Mouse (Mus musculus) embryonic stem cell, embryonic (primary cell): ENCODE measurements around the gene Hnrnpul1.

Source experiments
- CTCF ChIA-PET, 4 experiments: fragments of 300-600 bp in 2 of 4; fragments of 350-600 bp in 2 of 4; sonication (Branson Sonifier 250); formaldehyde crosslinking; loops; one replicate each; lab custom pipeline; 2022; ENCODE audit warnings: inconsistent platforms in 2 of 4; lab: Charles Lee
- POLR2A ChIA-PET, 4 experiments: fragments of 300-600 bp in 2 of 4; fragments of 350-600 bp in 2 of 4; sonication (Branson Sonifier 250); formaldehyde crosslinking; loops; one replicate each; lab custom pipeline; 2022; ENCODE audit warnings: antibody characterized with exemption in 4 of 4, inconsistent platforms in 1 of 4; lab: Charles Lee

The Hnrnpul1 gene

GRCm38 (mm10) chr7:25784808-25785207, 30.3 kb upstream of the Hnrnpul1 start:
- CTCF ChIA-PET = interaction anchor here in 1 of 4 experiments (0.6 kb wide), 1 partner anchor 15 kb away, joined by 3 read pairs; no protein-coding TSS in a partner anchor
- POLR2A ChIA-PET = interaction anchor here in 1 of 4 experiments (0.6 kb wide), 1 partner anchor 813 kb away, joined by 5 read pairs; the partner anchor contains the start of gene Rabac1

GRCm38 (mm10) chr7:25783746-25784145, 29.2 kb upstream of the Hnrnpul1 start:
- CTCF ChIA-PET = interaction anchor here in 1 of 4 experiments (0.6 kb wide), 1 partner anchor 97 kb away, joined by 3 read pairs; no protein-coding TSS in a partner anchor
- POLR2A ChIA-PET = interaction anchor here in 1 of 4 experiments (0.6 kb wide), 1 partner anchor 881 kb away, joined by 4 read pairs; the partner anchor contains the start of gene Arhgef1

GRCm38 (mm10) chr7:25782744-25783143, 28.2 kb upstream of the Hnrnpul1 start:
- CTCF ChIA-PET = no interaction called here
- POLR2A ChIA-PET = interaction anchor here in 2 of 4 experiments (0.6 to 1.0 kb wide), 2 partner anchors 102 to 125 kb away, joined by 3 read pairs; partner anchors contain the start of gene B9d2 (in 1 of the 2)

GRCm38 (mm10) chr7:25781937-25782610, 27.5 kb upstream of the Hnrnpul1 start:
- POLR2A ChIA-PET = interaction anchor here in 3 of 4 experiments (0.6 to 1.0 kb wide), 3 partner anchors 28 to 124 kb away, joined by 3 to 5 read pairs (median 3); partner anchors contain the start of genes B9d2 (in 1 of the 3) and Hnrnpul1 (in 1 of the 3)
- CTCF ChIA-PET = no interaction called here

- ChIA-PET POLR2A (interaction anchor here in 2 of 4 experiments (0.7 to 1.0 kb wide), 2 partner anchors 27 to 101 kb away, joined by 3 to 5 read pairs; partner anchors contain the start of genes B9d2 (in 1 of the 2) and Hnrnpul1 (in 1 of the 2)), CTCF (interaction anchor here in 1 of 4 experiments (0.5 kb wide), 1 partner anchor 438 kb away, joined by 3 read pairs; no protein-coding TSS in a partner anchor)
These were observed 26.9 kb upstream of the Hnrnpul1 start for GRCm38 (mm10) chr7:25781321-25781936.

GRCm38 (mm10) chr7:25780753-25781152, 26.2 kb upstream of the Hnrnpul1 start:
- ChIA-PET POLR2A (interaction anchor here in 1 of 4 experiments (0.6 kb wide), 1 partner anchor 815 kb away, joined by 4 read pairs; no protein-coding TSS in a partner anchor), CTCF (interaction anchor here in 1 of 4 experiments (0.6 kb wide), 1 partner anchor 774 kb away, joined by 3 read pairs; no protein-coding TSS in a partner anchor)

- POLR2A ChIA-PET = interaction anchor here in 1 of 4 experiments (0.6 kb wide), 1 partner anchor 815 kb away, joined by 4 read pairs; no protein-coding TSS in a partner anchor
- CTCF ChIA-PET = no interaction called here
These were observed 25.5 kb upstream of the Hnrnpul1 start for GRCm38 (mm10) chr7:25780021-25780420.

- ChIA-PET CTCF (no interaction called here), POLR2A (interaction anchor here in 2 of 4 experiments (1.3 to 1.6 kb wide), 3 partner anchors 13 to 62 kb away, joined by 3 to 4 read pairs (median 4); partner anchors contain the start of gene Hnrnpul1 (in 1 of the 2))
These were observed 13.7 kb upstream of the Hnrnpul1 start for GRCm38 (mm10) chr7:25768229-25768628.

- CTCF ChIA-PET = interaction anchor here in 1 of 4 experiments (1.0 kb wide), 1 partner anchor 25 kb away, joined by 3 read pairs; no protein-coding TSS in a partner anchor
- POLR2A ChIA-PET = interaction anchor here in 2 of 4 experiments (4.0 to 4.1 kb wide), 2 partner anchors 11 kb away, joined by 14 to 17 read pairs; partner anchors contain the start of gene Hnrnpul1 (in 2 of the 2)
These were observed 11.6 kb upstream of the Hnrnpul1 start for GRCm38 (mm10) chr7:25766108-25766507.

- CTCF ChIA-PET = interaction anchor here in 2 of 4 experiments (0.6 to 1.2 kb wide), 3 partner anchors 9 to 26 kb away, joined by 3 to 4 read pairs (median 4); partner anchors contain the start of gene Axl (in 1 of the 2)
- POLR2A ChIA-PET = interaction anchor here in 3 of 4 experiments (1.4 to 4.1 kb wide), 4 partner anchors 9 to 32 kb away, joined by 3 to 17 read pairs (median 11); partner anchors contain the start of gene Hnrnpul1 (in 2 of the 3)
These were observed 9.7 kb upstream of the Hnrnpul1 start for GRCm38 (mm10) chr7:25764221-25764620.

- ChIA-PET POLR2A (interaction anchor here in 3 of 4 experiments (0.6 to 4.1 kb wide), 7 partner anchors 8 to 53 kb away, joined by 3 to 17 read pairs (median 5); partner anchors contain the start of genes Hnrnpul1 (in 2 of the 3) and Cyp2s1 (in 1 of the 3)), CTCF (interaction anchor here in 2 of 4 experiments (0.9 to 1.2 kb wide), 2 partner anchors 9 to 30 kb away, joined by 3 to 4 read pairs; no protein-coding TSS in a partner anchor)
These were observed 9.1 kb upstream of the Hnrnpul1 start for GRCm38 (mm10) chr7:25763678-25764077.

- ChIA-PET POLR2A (interaction anchor here in 1 of 4 experiments (0.7 kb wide), 1 partner anchor 228 kb away, joined by 3 read pairs; no protein-coding TSS in a partner anchor), CTCF (no interaction called here)
These were observed 6.8 kb upstream of the Hnrnpul1 start for GRCm38 (mm10) chr7:25761354-25761753.

GRCm38 (mm10) chr7:25756011-25756410, 1.5 kb upstream of the Hnrnpul1 start:
- POLR2A ChIA-PET = interaction anchor here (0.5 to 3.2 kb wide), 44 partner anchors 9 to 1667 kb away, joined by 3 to 43 read pairs (median 6); partner anchors contain the start of genes Axl (in 2 of the 4), B9d2 (in 2 of the 4), Cyp2s1 (in 2 of the 4) and Bckdha (in 1 of the 4)
- CTCF ChIA-PET = interaction anchor here (0.5 to 2.9 kb wide), 33 partner anchors 14 to 1576 kb away, joined by 3 to 19 read pairs (median 4); partner anchors contain the start of genes Cyp2s1 (in 2 of the 4), Axl (in 1 of the 4), Gm21983 (in 1 of the 4) and Mia (in 1 of the 4)

GRCm38 (mm10) chr7:25755468-25755833, 894 bp upstream of the Hnrnpul1 start:
- CTCF ChIA-PET = interaction anchor here (0.5 to 2.9 kb wide), 38 partner anchors 9 to 1576 kb away, joined by 3 to 19 read pairs (median 4); partner anchors contain the start of genes Cyp2s1 (in 2 of the 4), Axl (in 1 of the 4), Gm21983 (in 1 of the 4) and Mia (in 1 of the 4)
- POLR2A ChIA-PET = interaction anchor here (0.5 to 3.2 kb wide), 66 partner anchors 8 to 1667 kb away, joined by 3 to 43 read pairs (median 5); partner anchors contain the start of genes Axl (in 3 of the 4), B9d2 (in 2 of the 4), Cyp2s1 (in 2 of the 4) and Bckdha (in 1 of the 4)

GRCm38 (mm10) chr7:25754439-25754737, 169 bp downstream of the Hnrnpul1 start:
- CTCF ChIA-PET = interaction anchor here (0.6 to 2.9 kb wide), 23 partner anchors 9 to 781 kb away, joined by 3 to 19 read pairs (median 4); partner anchors contain the start of genes B9d2 (in 1 of the 4) and Rabac1 (in 1 of the 4)
- POLR2A ChIA-PET = interaction anchor here (0.5 to 3.2 kb wide), 67 partner anchors 9 to 1511 kb away, joined by 3 to 43 read pairs (median 5); partner anchors contain the start of genes B9d2 (in 3 of the 4), Cyp2s1 (in 3 of the 4), Tmem91 (in 2 of the 4) and Axl (in 1 of the 4)

GRCm38 (mm10) chr7:25753643-25754438, 716 bp downstream of the Hnrnpul1 start:
- POLR2A ChIA-PET = interaction anchor here (0.6 to 3.2 kb wide), 56 partner anchors 8 to 1512 kb away, joined by 3 to 43 read pairs (median 6); partner anchors contain the start of genes B9d2 (in 3 of the 4), Cyp2s1 (in 3 of the 4), Axl (in 1 of the 4) and BC024978 (in 1 of the 4)
- CTCF ChIA-PET = interaction anchor here (0.6 to 2.9 kb wide), 20 partner anchors 9 to 781 kb away, joined by 3 to 19 read pairs (median 4); partner anchors contain the start of genes B9d2 (in 1 of the 4) and Rabac1 (in 1 of the 4)
